Mouse (Mus musculus): Measurements from ENCODE around the gene Vti1a.

DNA sequence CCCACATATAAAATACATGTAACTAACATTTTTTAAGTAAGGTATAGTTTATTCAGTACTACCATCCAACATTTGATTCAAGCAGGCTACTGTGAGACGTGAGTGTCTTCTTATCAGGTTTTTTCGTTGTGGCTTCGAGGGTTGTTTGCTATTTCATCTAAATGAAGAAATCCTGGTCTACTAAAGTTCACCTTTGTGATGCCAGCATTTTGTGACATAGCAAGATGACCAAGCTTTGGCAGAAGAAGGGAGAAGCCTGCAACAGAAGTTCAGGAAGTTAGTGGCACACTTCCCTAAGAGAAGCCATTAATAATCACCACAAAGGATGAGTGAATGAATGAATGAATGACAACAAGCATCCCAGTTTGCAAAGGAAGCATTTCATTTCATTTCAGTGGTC lies 278.4 kb downstream of the Vti1a start:
- TF ChIP-seq CTCF (IDR thresholded peaks at IDR 0.05; ENCODE audit: insufficient read depth, low read depth, low read length) (no peak), POLR2A (IDR thresholded peaks at IDR 0.05; ENCODE audit: insufficient read depth, low read depth, low read length) (no peak)

All from olfactory bulb, adult 2 months (tissue).